Mouse (Mus musculus): ENCODE measurements at regions not wholly inside any gene's neighbourhood (a gene's known extent, or its start where the extent isn't known, plus 50 kb on each side); places are given as distances from the start of the nearest gene placed in this dataset.

DNA sequence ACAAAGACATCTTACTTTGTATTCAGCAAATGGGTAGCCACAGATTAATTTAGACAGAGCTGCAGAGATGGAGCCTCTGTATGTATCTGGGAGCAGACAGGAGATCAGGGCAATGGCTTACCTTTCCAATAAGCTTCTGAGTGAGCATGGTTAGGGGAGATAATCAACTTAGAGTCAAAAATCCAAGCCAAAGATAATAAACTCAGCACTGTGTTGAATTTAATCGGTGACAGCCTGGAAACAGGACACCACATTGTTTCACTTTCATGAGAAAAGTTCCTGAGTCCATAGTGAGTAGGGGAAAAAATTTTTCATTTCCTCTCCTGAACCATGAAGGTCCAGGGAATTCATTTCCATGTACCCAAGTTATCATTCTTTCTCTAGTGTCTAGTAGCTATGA, 70.7 kb upstream of the Arsj start:
- no peaks in the 10 kb centered on the region for H3K27me3 ChIP-seq
- ChIA-PET CTCF (interaction anchor here (0.9 to 1.6 kb wide), 3 partner anchors 9 to 22 kb away, joined by 3 to 4 read pairs (median 3); no protein-coding TSS in a partner anchor), POLR2A (no interaction called here)
- no peak for DNase-seq (ENCODE audit: low read depth, low spot score)
- no peak for ATAC-seq
- no peak for TF ChIP-seq CTCF (IDR thresholded peaks at IDR 0.05)
- in situ Hi-C loops (cut with MboI; ENCODE audit: low pct_unique_long_range_greater_than_20kb), result no loop called here

DNA sequence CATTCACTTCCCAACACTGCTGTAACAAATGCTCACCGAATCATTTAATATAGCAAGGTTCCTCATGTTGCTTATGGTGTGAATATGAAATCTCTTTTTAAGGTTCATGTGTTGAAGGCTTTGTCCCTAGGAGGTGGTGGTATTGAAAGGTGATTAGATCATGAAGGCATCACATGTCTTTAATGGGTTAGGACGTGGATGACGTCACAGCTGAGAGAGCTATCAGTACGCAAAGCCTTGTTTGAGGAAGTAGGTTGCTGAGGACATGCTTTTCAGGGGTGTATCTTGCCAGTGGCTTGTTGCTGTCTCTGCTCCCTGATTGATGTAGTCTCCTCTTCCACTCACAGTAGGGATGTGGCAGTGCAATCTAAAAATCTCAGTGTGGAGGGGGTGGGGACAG, 69.8 kb upstream of the Arsj start:
- in situ Hi-C loops (cut with MboI; ENCODE audit: low pct_unique_long_range_greater_than_20kb), result no loop called here
- no peak for TF ChIP-seq CTCF (IDR thresholded peaks at IDR 0.05)
- ChIA-PET CTCF (no interaction called here), POLR2A (no interaction called here)
- H3K27me3 ChIP-seq, result no peaks in the 10 kb centered on the region
- DNase-seq (ENCODE audit: low read depth, low spot score) (no peak), ATAC-seq (no peak)

DNA sequence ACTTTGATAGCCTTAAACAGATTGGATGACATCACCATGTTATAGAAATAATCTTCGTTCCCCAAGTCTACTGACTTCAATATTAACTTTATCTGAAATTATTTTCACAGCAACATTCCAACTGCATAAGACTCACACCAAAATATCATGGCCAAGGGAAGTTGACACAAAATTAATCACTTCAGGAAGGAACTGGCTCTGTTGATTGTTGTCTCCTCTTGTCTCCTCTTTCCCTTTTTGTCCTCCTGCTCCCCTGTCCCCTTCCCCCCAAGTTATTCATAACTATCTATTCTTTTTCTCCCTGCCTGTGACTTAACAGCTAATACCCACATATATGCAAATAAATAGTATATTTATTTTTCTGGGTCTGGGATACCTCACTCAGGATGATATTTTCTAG, 67.6 kb upstream of the Arsj start:
- TF ChIP-seq CTCF (IDR thresholded peaks at IDR 0.05), result no peak
- no peaks in the 10 kb centered on the region for H3K27me3 ChIP-seq
- DNase-seq (ENCODE audit: low read depth, low spot score), result no peak
- ATAC-seq, result no peak
- ChIA-PET CTCF (interaction anchor here (0.9 to 1.0 kb wide), 2 partner anchors 11 to 59 kb away, joined by 3 to 4 read pairs; no protein-coding TSS in a partner anchor), POLR2A (no interaction called here)
- in situ Hi-C loops (cut with MboI; ENCODE audit: low pct_unique_long_range_greater_than_20kb), result no loop called here

DNA sequence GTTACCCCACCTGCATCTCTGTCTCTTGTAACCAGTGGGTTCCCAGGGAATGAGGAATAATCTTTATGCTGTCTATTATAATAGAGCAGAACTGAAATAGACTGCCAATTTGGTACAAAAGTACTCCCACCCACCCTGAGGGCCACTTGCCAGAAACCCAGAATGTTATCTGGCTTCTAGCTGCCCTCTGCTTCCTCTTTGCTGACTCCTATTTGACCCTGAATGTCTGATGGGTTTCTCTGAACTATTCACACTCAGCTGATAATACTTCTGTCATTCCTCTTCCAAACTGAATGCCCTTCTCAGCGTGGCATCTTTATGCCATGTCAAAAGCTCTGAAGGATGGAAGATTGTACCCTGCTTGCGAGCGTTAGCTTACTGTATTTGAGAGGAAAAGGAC, 64.2 kb upstream of the Arsj start:
- in situ Hi-C loops (cut with MboI; ENCODE audit: low pct_unique_long_range_greater_than_20kb), result no loop called here
- DNase-seq (ENCODE audit: low read depth, low spot score) (no peak), ATAC-seq (no peak)
- CTCF ChIA-PET, result interaction anchor here (1.6 kb wide), 1 partner anchor 14 kb away, joined by 6 read pairs; no protein-coding TSS in a partner anchor
- no peaks in the 10 kb centered on the region for H3K27me3 ChIP-seq
- POLR2A ChIA-PET, result interaction anchor here (1.2 kb wide), 1 partner anchor 13 kb away, joined by 3 read pairs; no protein-coding TSS in a partner anchor
- no peak for TF ChIP-seq CTCF (IDR thresholded peaks at IDR 0.05)

- ChIA-PET CTCF (interaction anchor here (1.5 kb wide), 1 partner anchor 16 kb away, joined by 3 read pairs; no protein-coding TSS in a partner anchor), POLR2A (no interaction called here)
- in situ Hi-C loops (cut with MboI; ENCODE audit: low pct_unique_long_range_greater_than_20kb), result no loop called here
- H3K27me3 ChIP-seq, result no peaks in the 10 kb centered on the region
- ATAC-seq (no peak), DNase-seq (ENCODE audit: low read depth, low spot score) (no peak)
- TF ChIP-seq CTCF (IDR thresholded peaks at IDR 0.05), result no peak
Measured at GRCm38 (mm10) chr3:126308303-126308702, 55.2 kb upstream of the Arsj start.

All from Patski (cell line).